Mouse (Mus musculus) MEL (cell line): ENCODE measurements around the gene Zfp668. TPM values are rescaled to one million over a fixed set of nuclear protein-coding genes. Genes with fewer than 3 reads are reported as not detected.

ENCODE experiments used
- DNase-seq: peaks from one replicate; pipeline ENCODE4 v3.0.0; 2011; ENCODE audit warnings: low read depth, low spot score
- H3K27ac ChIP-seq: 2 replicates; pipeline ENCODE4 v1.5.1; 2012; ENCODE audit warnings: low read depth, mild to moderate bottlenecking, control low read depth, low read length, moderate library complexity; ENCODE audit not compliant: control insufficient read depth
- H3K27me3 ChIP-seq, 2 experiments: fragments of 150-350 bp in 1 of 2; sonication (generic) in 1 of 2; 2 replicates each; pipeline ENCODE4 v1.6.1; 2012; ENCODE audit warnings: low read length in 2 of 2, mild to moderate bottlenecking in 2 of 2, improper control_type of control experiment in 1 of 2, moderate library complexity in 1 of 2; ENCODE audit not compliant: insufficient read depth in 2 of 2, control insufficient read depth in 1 of 2
- H3K36me3 ChIP-seq, 2 experiments: 2 replicates each; pipeline ENCODE4 v1.6.1; 2012 to 2014; ENCODE audit warnings: low read length in 2 of 2, improper control_type of control experiment in 1 of 2, inconsistent platforms in 1 of 2, mild to moderate bottlenecking in 1 of 2; ENCODE audit not compliant: insufficient read depth in 2 of 2, control insufficient read depth in 1 of 2
- H3K4me1 ChIP-seq, 2 experiments: fragments of 150-350 bp in 1 of 2; sonication (generic) in 1 of 2; 2 replicates each; pipeline ENCODE4 v1.6.1; 2012; ENCODE audit warnings: low read length in 2 of 2, improper control_type of control experiment in 1 of 2, mild to moderate bottlenecking in 1 of 2; ENCODE audit not compliant: insufficient read depth in 2 of 2, control insufficient read depth in 1 of 2
- H3K4me3 ChIP-seq, 2 experiments: fragments of 150-350 bp in 1 of 2; sonication (generic) in 1 of 2; 2 replicates each; pipeline ENCODE4 v1.5.1; 2012; ENCODE audit warnings: low read depth in 2 of 2, low read length in 2 of 2, mild to moderate bottlenecking in 2 of 2, moderate library complexity in 2 of 2, control low read depth in 1 of 2, improper control_type of control experiment in 1 of 2; ENCODE audit not compliant: control insufficient read depth in 1 of 2, insufficient read depth in 1 of 2
- H3K79me2 ChIP-seq: 2 replicates; pipeline ENCODE4 v1.6.1; 2012; ENCODE audit warnings: mild to moderate bottlenecking, low read length, moderate library complexity; ENCODE audit not compliant: control insufficient read depth, poor library complexity, insufficient read depth
- H3K9ac ChIP-seq: 2 replicates; pipeline ENCODE4 v1.6.1; 2012; ENCODE audit warnings: low read depth, mild to moderate bottlenecking, control low read depth, low read length, moderate library complexity; ENCODE audit not compliant: control insufficient read depth, poor library complexity, severe bottlenecking
- H3K9me3 ChIP-seq: fragments of 150-350 bp; sonication (generic); replicated peaks from 2 replicates; pipeline ENCODE4 v1.6.1; 2012; ENCODE audit warnings: mild to moderate bottlenecking, low read length, improper control_type of control experiment, moderate library complexity; ENCODE audit not compliant: insufficient read depth
- CHD2 ChIP-seq: IDR thresholded peaks from 2 replicates; pipeline ENCODE4 v1.6.1; 2011; ENCODE audit warnings: low read length, improper control_type of control experiment
- ELF1 ChIP-seq: IDR thresholded peaks from 2 replicates; pipeline ENCODE4 v1.6.1; 2014; ENCODE audit warnings: low read depth, mild to moderate bottlenecking, inconsistent platforms, low read length, improper control_type of control experiment, moderate library complexity
- EP300 ChIP-seq, 2 experiments: IDR thresholded peaks; 2 replicates each; pipeline ENCODE4 v1.6.1; 2011; ENCODE audit warnings: improper control_type of control experiment in 2 of 2, low read length in 2 of 2, low read depth in 1 of 2, mild to moderate bottlenecking in 1 of 2
- ETS1 ChIP-seq: IDR thresholded peaks from 2 replicates; pipeline ENCODE4 v1.6.1; 2012; ENCODE audit warnings: low read depth, mild to moderate bottlenecking, inconsistent platforms, low read length, improper control_type of control experiment, moderate library complexity
- GABPA ChIP-seq: IDR thresholded peaks from 2 replicates; pipeline ENCODE4 v1.6.1; 2012; ENCODE audit warnings: low read depth, mild to moderate bottlenecking, inconsistent platforms, low read length, improper control_type of control experiment, moderate library complexity
- GATA1 ChIP-seq: IDR thresholded peaks from 2 replicates; pipeline ENCODE4 v1.6.1; 2011; ENCODE audit warnings: low read depth, low read length, improper control_type of control experiment
- HCFC1 ChIP-seq: IDR thresholded peaks from 2 replicates; pipeline ENCODE4 v1.6.1; 2012; ENCODE audit warnings: low read depth, mild to moderate bottlenecking, inconsistent platforms, low read length, improper control_type of control experiment, moderate library complexity
- JUND ChIP-seq: IDR thresholded peaks from 2 replicates; pipeline ENCODE4 v1.6.1; 2011; ENCODE audit warnings: low read depth, mild to moderate bottlenecking, improper control_type of control experiment, low read length
- KAT2A ChIP-seq: conservative IDR thresholded peaks from 2 replicates; pipeline ENCODE4 v1.6.1; 2012; ENCODE audit warnings: low read depth, low read length, improper control_type of control experiment, inconsistent platforms
- MAFK ChIP-seq: IDR thresholded peaks from 2 replicates; pipeline ENCODE4 v1.6.1; 2011; ENCODE audit warnings: low read depth, mild to moderate bottlenecking, low read length, improper control_type of control experiment, borderline replicate concordance
- MAX ChIP-seq: IDR thresholded peaks from 2 replicates; pipeline ENCODE4 v1.6.1; 2011; ENCODE audit warnings: low read length, improper control_type of control experiment
- MXI1 ChIP-seq: IDR thresholded peaks from 2 replicates; pipeline ENCODE4 v1.6.1; 2011; ENCODE audit warnings: mild to moderate bottlenecking, low read depth, low read length, improper control_type of control experiment
- MYC ChIP-seq: IDR thresholded peaks from 2 replicates; pipeline ENCODE4 v1.6.1; 2011; ENCODE audit warnings: low read depth, mild to moderate bottlenecking, low read length, improper control_type of control experiment, moderate library complexity
- NRF1 ChIP-seq: IDR thresholded peaks from 2 replicates; pipeline ENCODE4 v1.6.1; 2014; ENCODE audit warnings: low read depth, mild to moderate bottlenecking, inconsistent platforms, low read length, improper control_type of control experiment, moderate library complexity; ENCODE audit not compliant: poor library complexity, insufficient read depth, severe bottlenecking
- POLR2A ChIP-seq, 2 experiments: IDR thresholded peaks; 2 replicates each; pipeline ENCODE4 v1.6.1; 2011 to 2012; ENCODE audit warnings: low read length in 2 of 2, mild to moderate bottlenecking in 2 of 2, control low read depth in 1 of 2, improper control_type of control experiment in 1 of 2, low read depth in 1 of 2, moderate library complexity in 1 of 2; ENCODE audit not compliant: control insufficient read depth in 1 of 2, insufficient read depth in 1 of 2, poor library complexity in 1 of 2
- POLR2AphosphoS5 ChIP-seq: IDR thresholded peaks from 2 replicates; pipeline ENCODE4 v1.6.1; 2012; ENCODE audit warnings: low read depth, borderline replicate concordance, mild to moderate bottlenecking, inconsistent platforms, low read length, moderate library complexity, mixed read lengths
- RAD21 ChIP-seq: IDR thresholded peaks from 2 replicates; pipeline ENCODE4 v1.6.1; 2011; ENCODE audit warnings: mild to moderate bottlenecking, low read depth, low read length, improper control_type of control experiment
- RCOR1 ChIP-seq: IDR thresholded peaks from 2 replicates; pipeline ENCODE4 v1.6.1; 2012; ENCODE audit warnings: low read depth, mild to moderate bottlenecking, inconsistent platforms, low read length, improper control_type of control experiment
- SIN3A ChIP-seq: IDR thresholded peaks from 2 replicates; pipeline ENCODE4 v1.6.1; 2012; ENCODE audit warnings: low read length, improper control_type of control experiment, inconsistent platforms
- SMC3 ChIP-seq: IDR thresholded peaks from 2 replicates; pipeline ENCODE4 v1.6.1; 2011; ENCODE audit warnings: low read depth, low read length, improper control_type of control experiment
- TAL1 ChIP-seq: IDR thresholded peaks from 2 replicates; pipeline ENCODE4 v1.6.1; 2012; ENCODE audit warnings: mild to moderate bottlenecking, inconsistent platforms, low read length, moderate library complexity, mixed read lengths
- TBP ChIP-seq: IDR thresholded peaks from 2 replicates; pipeline ENCODE4 v1.8.0; 2011; ENCODE audit warnings: low read depth, low read length, improper control_type of control experiment
- TCF12 ChIP-seq: IDR thresholded peaks from 2 replicates; pipeline ENCODE4 v1.6.1; 2014; ENCODE audit warnings: low read depth, mild to moderate bottlenecking, inconsistent platforms, low read length, improper control_type of control experiment, moderate library complexity
- UBTF ChIP-seq: IDR thresholded peaks from 2 replicates; pipeline ENCODE4 v1.6.1; 2012; ENCODE audit warnings: low read depth, mild to moderate bottlenecking, inconsistent platforms, low read length, improper control_type of control experiment, moderate library complexity, borderline replicate concordance; ENCODE audit not compliant: insufficient read depth
- USF1 ChIP-seq: IDR thresholded peaks from 2 replicates; pipeline ENCODE4 v1.6.1; 2014; ENCODE audit warnings: low read depth, mild to moderate bottlenecking, inconsistent platforms, low read length, improper control_type of control experiment, moderate library complexity
- USF2 ChIP-seq, 2 experiments: IDR thresholded peaks; 2 replicates each; pipeline ENCODE4 v1.6.1; 2011 to 2012; ENCODE audit warnings: improper control_type of control experiment in 2 of 2, low read length in 2 of 2, borderline replicate concordance in 1 of 2, inconsistent platforms in 1 of 2, low read depth in 1 of 2, mild to moderate bottlenecking in 1 of 2; ENCODE audit not compliant: insufficient read depth in 1 of 2
- ZNF384 ChIP-seq: IDR thresholded peaks from 2 replicates; pipeline ENCODE4 v1.6.1; 2012; ENCODE audit warnings: low read depth, mild to moderate bottlenecking, inconsistent platforms, low read length, improper control_type of control experiment
- polyA plus RNA-seq, 2 experiments: library from polyadenylated mRNA; stranded (reverse) in 1 of 2; unstranded in 1 of 2; fragments of >175 nt in 1 of 2; fragments of >200 nt in 1 of 2; gene quantifications; 2 replicates each; pipeline versions ENCODE4 v1.2.1 to v1.2.4; 2012; ENCODE audit warnings: low replicate concordance in 2 of 2, low read depth in 1 of 2; ENCODE audit not compliant: insufficient read length in 2 of 2, insufficient read depth in 1 of 2, missing spikeins in 1 of 2
- total RNA-seq: library from RNA; depleted of rRNA; stranded (reverse); fragments of 300-350 nt; gene quantifications from 2 replicates; pipeline ENCODE4 v1.2.3, GENCODE M21; 2012

Gene Zfp668
- total and polyA plus RNA-seq, 3 experiments = 9.1 to 15.6 TPM; not detected in 1

- Histone ChIP-seq H3K79me2 (0 out of 2 replicates have a peak, but pooled peaks cover 2% of the 10 kb centered on the region), H3K9me3 (no peaks in the 10 kb centered on the region), H3K27ac (no peak overlapping the region), H3K9ac (no peak overlapping the region), H3K4me3 (no peak overlapping the region), H3K36me3 (peaks cover 2 to 9% of the 10 kb centered on the region in 2 experiments; a peak in 3 of 4 replicates), H3K27me3 (no peaks in the 10 kb centered on the region), H3K4me1 (peaks cover 6 to 9% of the 10 kb centered on the region in 2 experiments)
- TF ChIP-seq GABPA (no peak), ZNF384 (no peak), MAX (no peak), POLR2A (IDR thresholded peaks at IDR 0.05; ENCODE audit: control insufficient read depth in 1 of 2, insufficient read depth in 1 of 2, low read depth in 1 of 2, low read length in 2 of 2, poor library complexity in 1 of 2) (no peak), KAT2A (no peak), UBTF (no peak), TAL1 (no peak), SMC3 (no peak), NRF1 (no peak), TBP (no peak), POLR2AphosphoS5 (no peak), EP300 (IDR thresholded peaks at IDR 0.05; ENCODE audit: low read depth in 1 of 2, low read length in 2 of 2) (no peak), MXI1 (no peak)
- DNase-seq = no peak
These were observed 10.2 kb downstream of the Zfp668 start for GRCm38 (mm10) chr7:127866434-127866833.

- TF ChIP-seq TAL1 = peak; percentile 39
- TF ChIP-seq ETS1 = peak; percentile 89
- peak; percentile 78 to 85 for TF ChIP-seq EP300 (IDR thresholded peaks at IDR 0.05; ENCODE audit: low read depth in 1 of 2, low read length in 2 of 2)
- TF ChIP-seq SIN3A = peak; percentile 68
- peak in 1 of 2 experiments; percentile 48; a peak in 2 of 4 replicates for TF ChIP-seq POLR2A (IDR thresholded peaks at IDR 0.05; ENCODE audit: control insufficient read depth in 1 of 2, insufficient read depth in 1 of 2, low read depth in 1 of 2, low read length in 2 of 2, poor library complexity in 1 of 2)
- TF ChIP-seq MAFK = no peak
- no peak for TF ChIP-seq RAD21
- no peak for TF ChIP-seq JUND
- peak; percentile 46; the same call in 1 of the 2 replicates for TF ChIP-seq CHD2
- peak; percentile 69; the same call in 1 of the 2 replicates for TF ChIP-seq TBP
- TF ChIP-seq RCOR1 = peak; percentile 71
- TF ChIP-seq MYC = 0 out of 2 replicates have a peak, but pooled peaks have one; percentile 42
- no peak for TF ChIP-seq SMC3
- TF ChIP-seq GATA1 = peak; percentile 94
- TF ChIP-seq USF1 = no peak
- TF ChIP-seq NRF1 = peak; percentile 97
- peak; percentile 58; the same call in 1 of the 2 replicates for TF ChIP-seq TCF12
- TF ChIP-seq ELF1 = peak; percentile 88
- peak; percentile 65 for TF ChIP-seq HCFC1
- no peak for TF ChIP-seq USF2 (IDR thresholded peaks at IDR 0.05; ENCODE audit: borderline replicate concordance in 1 of 2, insufficient read depth in 1 of 2, low read depth in 1 of 2, low read length in 2 of 2)
- TF ChIP-seq, all 39 proteins: peak for 14
- no peaks in the 10 kb centered on the region for H3K9me3 ChIP-seq
- peak; percentile 95 for DNase-seq
These were observed 18.4 kb downstream of the Zfp668 start for GRCm38 (mm10) chr7:127858258-127858657.

More at GRCm38 (mm10) chr7:127858258-127858657, 18.4 kb downstream of the Zfp668 start:
- H3K4me1 ChIP-seq = peaks cover 11 to 17% of the 10 kb centered on the region in 2 experiments
- no peaks in the 10 kb centered on the region for H3K79me2 ChIP-seq
- peak overlapping the region; percentile 84 for H3K27ac ChIP-seq
- no peaks in the 10 kb centered on the region for H3K27me3 ChIP-seq
- H3K9ac ChIP-seq = peak overlapping the region; percentile 18; the same call in 1 of the 2 replicates
- H3K36me3 ChIP-seq = peaks cover 0 to 15% of the 10 kb centered on the region in 2 experiments; a peak in 2 of 4 replicates
- peak overlapping the region in 1 of 2 experiments; percentile 5; a peak in 1 of 4 replicates for H3K4me3 ChIP-seq
